27 mouse cellular contexts compared by ENCODE assay signal in the genomic region with DNA sequence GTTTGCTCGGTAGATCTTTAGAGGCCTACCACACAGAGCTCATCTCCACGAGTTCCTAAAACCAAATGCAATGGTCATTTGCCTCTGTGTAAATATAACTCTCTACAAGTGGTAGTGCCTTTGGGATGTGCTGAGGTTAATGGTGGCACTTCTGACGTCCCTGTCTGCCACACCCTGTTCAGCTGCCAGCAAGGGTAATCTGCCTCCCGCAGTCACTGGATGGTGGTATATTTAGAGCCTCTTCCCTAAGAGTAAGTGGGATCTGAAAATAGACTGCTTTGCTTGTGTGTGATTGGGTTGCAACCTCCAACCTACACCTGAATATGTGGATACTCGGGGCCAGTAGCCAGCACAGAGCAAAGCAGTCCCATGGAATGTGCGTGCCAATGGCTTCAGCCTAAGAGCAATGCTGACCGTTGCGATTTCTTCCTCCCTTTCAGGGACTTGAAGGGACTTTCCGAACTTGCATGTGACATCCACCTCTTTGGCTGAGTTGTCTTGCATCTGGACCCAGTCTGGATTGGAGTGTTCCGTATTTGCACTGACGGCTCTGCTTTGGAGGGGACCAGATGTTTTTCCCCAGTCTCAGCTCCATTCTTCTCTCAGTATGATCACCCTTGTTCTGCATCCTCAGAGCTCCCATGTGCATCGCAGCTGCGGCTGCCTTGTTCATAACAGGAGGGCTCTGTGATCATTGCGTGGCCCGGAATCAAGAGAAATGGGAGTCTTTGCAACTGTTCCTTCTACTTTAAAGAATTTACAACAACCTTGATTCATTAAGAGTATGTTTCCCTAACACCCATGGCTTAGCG. TPM values are rescaled to one million over a fixed set of nuclear protein-coding genes. Genes with fewer than 3 reads are reported as not detected.
DNase-seq lines count a peak whose midpoint lies in the region; ATAC-seq lines count a peak whose summit lies in the region.
"Had no signal": no experiment of that assay in that cellular context is flagged by ENCODE, and none has a peak within 500 bp of the region (broad histone marks: within the 10 kb centered on the region; RNA-seq: fewer than 3 reads in every experiment).

No protein-coding gene starts in this region.

- peaks cover 1% of the 10 kb centered on the region; the same call in 1 of the 2 replicates for H3K4me1 ChIP-seq in forebrain, embryonic 11.5 days (replicated peaks; ENCODE audit: control insufficient read depth, insufficient read depth, low read length)
- peaks cover 11% of the 10 kb centered on the region for H3K4me1 ChIP-seq in forebrain, embryonic 10.5 days
- H3K4me1 ChIP-seq: limb, embryonic 13.5 days; stomach, embryonic 15.5 days had no signal

- H3K4me2 ChIP-seq in forebrain, embryonic 11.5 days (ENCODE audit: low read depth, low read length, severe bottlenecking) = no peak overlapping the region
- H3K4me2 ChIP-seq: limb, embryonic 13.5 days; midbrain, embryonic 15.5 days; neural tube, embryonic 15.5 days; stomach, embryonic 15.5 days had no signal

- no peaks in the 10 kb centered on the region for H3K36me3 ChIP-seq in forebrain, embryonic 11.5 days (ENCODE audit: control insufficient read depth, insufficient read depth, low read length)
- no peaks in the 10 kb centered on the region for H3K36me3 ChIP-seq in forebrain, embryonic 10.5 days (replicated peaks)
- H3K36me3 ChIP-seq: G1E; hindbrain, embryonic 10.5 days; limb, embryonic 13.5 days; midbrain, embryonic 15.5 days; neural tube, embryonic 15.5 days; stomach, embryonic 15.5 days had no signal

- no peak overlapping the region for H3K27ac ChIP-seq in forebrain, embryonic 11.5 days (ENCODE audit: low read depth, low read length)
- no peak overlapping the region for H3K27ac ChIP-seq in forebrain, embryonic 10.5 days
- H3K27ac ChIP-seq: hindbrain, embryonic 10.5 days; hindbrain, postnatal 0 days; kidney, postnatal 0 days; limb, embryonic 13.5 days; midbrain, embryonic 15.5 days; neural tube, embryonic 15.5 days; stomach, embryonic 15.5 days had no signal

- DNase-seq in forebrain, embryonic 11.5 days (ENCODE audit: low spot score) = peak; percentile 28
- no peak for DNase-seq in forebrain, embryonic 10.5 days (ENCODE audit: extremely low spot score, low spot score)
- DNase-seq in heart, adult 18-20 months = peak; percentile 12 to 30
- DNase-seq in heart, postnatal 14 days = no peak
- peak; percentile 2 for DNase-seq in lung, postnatal 25 days (ENCODE audit: low spot score)
- DNase-seq in lung, adult 18-20 months = no peak
- DNase-seq in skeletal muscle tissue, adult 2 months (ENCODE audit: low read depth, low spot score) = peak; percentile 70
- DNase-seq in urinary bladder, postnatal 36 days (ENCODE audit: low spot score in 2 of 2) = no peak
- DNase-seq: adrenal gland, postnatal 14 days; cerebellum, adult 11 months; cerebellum, postnatal 14 days; kidney, adult 18-20 months; lung, postnatal 14 days; thymus, adult 18-20 months; thymus, postnatal 4 days had no signal

- intact Hi-C loops in heart, postnatal 14 days (cut with DNase I) = no loop called here

- ATAC-seq in forebrain, embryonic 11.5 days (replicated peaks; ENCODE audit: low FRiP score) = no peak
- ATAC-seq: activated CD4-positive, CD25-positive, alpha-beta regulatory T cell, adult 4 months; CD4-positive, CD25-positive, alpha-beta regulatory T cell, adult 4 months; forebrain, embryonic 14.5 days; hindbrain, postnatal 0 days; midbrain, embryonic 15.5 days had no signal

- H3K9me3 ChIP-seq in forebrain, embryonic 11.5 days (ENCODE audit: control insufficient read depth, low read length) = no peaks in the 10 kb centered on the region
- H3K9me3 ChIP-seq in forebrain, embryonic 10.5 days = no peaks in the 10 kb centered on the region
- H3K9me3 ChIP-seq: hindbrain, embryonic 10.5 days; limb, embryonic 13.5 days; midbrain, embryonic 15.5 days; neural tube, embryonic 15.5 days; stomach, embryonic 15.5 days had no signal

- WGBS in forebrain, embryonic 11.5 days = 92% methylated on average over 16 of the region's 16 CpGs
- 91% methylated on average over 16 of the region's 16 CpGs for WGBS in forebrain, embryonic 10.5 days

- no peaks in the 10 kb centered on the region for H3K27me3 ChIP-seq in forebrain, embryonic 11.5 days (ENCODE audit: control insufficient read depth, insufficient read depth, low read length)
- peaks cover 23% of the 10 kb centered on the region for H3K27me3 ChIP-seq in forebrain, embryonic 10.5 days (ENCODE audit: poor library complexity, severe bottlenecking)
- H3K27me3 ChIP-seq: neural tube, embryonic 15.5 days; stomach, embryonic 15.5 days had no signal

- H3K4me3 ChIP-seq in forebrain, embryonic 11.5 days (ENCODE audit: low read depth, low read length) = no peak overlapping the region
- no peak overlapping the region for H3K4me3 ChIP-seq in forebrain, embryonic 10.5 days
- H3K4me3 ChIP-seq: hindbrain, embryonic 10.5 days; limb, embryonic 13.5 days; midbrain, embryonic 15.5 days; myocyte; neural tube, embryonic 15.5 days; stomach, embryonic 15.5 days had no signal

- no peak overlapping the region for H3K9ac ChIP-seq in forebrain, embryonic 11.5 days (ENCODE audit: low read length)
- H3K9ac ChIP-seq: limb, embryonic 13.5 days; midbrain, embryonic 15.5 days; neural tube, embryonic 15.5 days; stomach, embryonic 15.5 days had no signal

RNA-seq across cellular contexts. Expression of a gene that starts 9.2 kb away (rescaled TPM):
- polyA plus RNA-seq in forebrain, embryonic 11.5 days (2014; fragmentation: Nextera tagmentation; extraction: Ambion mirVana) = 2.1 and 2.3 TPM in 2 replicates
- polyA plus RNA-seq in forebrain, embryonic 10.5 days (2016; fragmentation: Nextera tagmentation; extraction: Ambion mirVana) = 1.8 and 2.0 TPM in 2 replicates
- total RNA-seq in heart, adult 18-20 months (2021) = 10 to 100 TPM; 69.1 to 81.9 TPM
- 10 to 100 TPM; 45.9 to 46.8 TPM for total RNA-seq in heart, postnatal 14 days (2021)
- polyA plus RNA-seq: activated CD4-positive, CD25-positive, alpha-beta regulatory T cell, adult 4 months; CD4-positive, CD25-positive, alpha-beta regulatory T cell, adult 4 months; G1E had no signal

Comparison
In these comparisons a context has a peak if more than half of its experiments do, and no peak if none do; other contexts are left out.
1. DNase-seq: peak in forebrain, embryonic 11.5 days (single experiment), heart, adult 18-20 months (2 of 2), lung, postnatal 25 days (single experiment) and skeletal muscle tissue, adult 2 months (single experiment); none in forebrain, embryonic 10.5 days (single experiment), heart, postnatal 14 days (0 of 2), lung, adult 18-20 months (0 of 2) and urinary bladder, postnatal 36 days (0 of 2).